Mouse (Mus musculus): ENCODE measurements around the gene Il10rb.
A peak's percentile ranks its signal among the peaks of the same experiment; 100 is the strongest.

Il10rb gene

DNA sequence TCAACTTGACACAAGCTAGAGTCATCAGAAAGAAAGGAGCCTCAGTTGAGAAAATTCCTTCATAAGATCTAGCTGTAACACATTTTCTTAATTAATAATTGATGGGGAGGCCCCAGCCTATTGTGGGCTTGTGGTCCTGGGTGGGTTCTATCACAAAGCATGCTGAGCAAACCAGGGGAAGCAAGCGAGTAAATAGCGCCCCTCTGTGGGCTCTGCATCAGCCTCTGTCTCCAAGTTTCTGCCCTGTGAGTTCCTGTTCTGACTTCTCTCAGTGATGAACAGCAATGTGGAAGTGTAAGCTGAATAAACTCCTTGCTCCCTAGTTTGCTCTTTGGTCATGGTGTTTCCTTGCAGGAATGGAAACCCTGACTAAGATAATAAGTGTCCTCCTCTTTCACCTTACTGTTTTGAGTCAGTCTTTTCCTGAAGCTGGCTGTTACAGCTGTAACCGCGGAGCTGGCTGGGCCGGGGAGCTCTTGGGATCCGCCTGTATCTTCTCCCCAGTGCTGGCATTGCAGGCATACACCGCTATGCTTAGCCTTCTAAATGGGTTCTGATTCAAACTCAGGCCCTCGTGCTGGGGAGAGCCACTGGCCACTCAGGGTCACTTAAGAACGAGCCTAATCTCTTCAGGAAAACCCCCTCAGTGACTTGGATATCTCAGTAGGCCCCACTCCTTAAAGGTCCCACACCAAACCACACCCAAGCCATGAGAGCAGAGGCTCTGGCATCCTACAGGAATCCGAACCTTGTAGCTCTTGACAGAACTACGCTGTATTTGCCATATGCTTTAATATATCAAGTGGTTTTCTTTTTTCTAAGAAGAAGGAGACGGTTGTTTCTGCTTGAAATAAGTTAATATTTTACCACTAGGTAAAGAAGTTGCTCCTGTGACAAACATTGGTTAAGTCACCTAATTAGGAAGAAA is 44.4 kb downstream of the Il10rb start:
- peak; percentile 49 for DNase-seq (ENCODE audit: low read depth, low spot score)

DNA sequence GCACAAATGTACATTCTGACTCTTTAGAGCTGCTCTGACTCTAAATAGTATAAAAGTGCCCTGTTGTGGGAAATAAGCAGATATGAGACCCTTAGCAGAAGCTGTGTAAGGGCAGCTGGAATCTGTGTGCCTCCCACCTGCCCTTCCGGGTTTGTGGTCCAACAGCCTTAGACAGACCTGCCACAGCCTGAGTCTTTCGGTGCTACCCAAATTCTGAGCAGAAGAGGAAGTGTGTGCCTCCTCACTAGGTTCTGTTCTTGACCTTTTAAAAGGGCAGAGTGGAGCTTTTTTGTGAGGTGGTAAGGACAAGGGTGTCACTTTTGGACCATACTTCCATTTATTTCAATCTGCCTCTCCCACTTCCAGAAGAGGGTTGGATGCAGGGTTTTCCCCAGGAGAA is 46.0 kb downstream of the Il10rb start:
- DNase-seq (ENCODE audit: low read depth, low spot score): peak; percentile 86

DNA sequence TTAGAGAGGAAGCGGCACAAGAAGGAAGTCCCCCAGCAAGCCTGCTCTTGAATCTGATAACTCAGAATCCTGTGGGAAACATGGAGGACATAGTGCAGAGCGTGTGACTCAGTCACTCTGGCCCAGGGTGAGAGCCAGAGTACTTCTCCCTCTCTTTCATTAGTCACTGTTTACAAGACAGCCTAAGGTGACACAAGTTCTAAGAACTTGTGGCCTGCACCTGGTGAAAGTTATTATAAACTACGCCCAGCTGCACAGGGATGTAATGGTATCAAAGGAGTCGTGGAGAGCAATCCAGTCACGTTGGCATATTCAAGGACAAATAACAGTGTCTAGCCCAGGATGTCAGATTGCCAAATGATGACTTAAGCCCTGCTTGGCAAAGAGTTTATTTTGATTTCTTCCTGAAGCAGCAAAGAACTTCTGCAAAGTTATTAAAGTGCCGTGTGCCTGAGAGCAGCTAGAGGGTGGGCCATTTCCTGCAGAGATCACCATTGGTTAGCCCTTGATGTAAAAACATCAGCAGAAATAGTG is 46.5 kb downstream of the Il10rb start:
- peak; percentile 77 for DNase-seq (ENCODE audit: low read depth, low spot score)

DNA sequence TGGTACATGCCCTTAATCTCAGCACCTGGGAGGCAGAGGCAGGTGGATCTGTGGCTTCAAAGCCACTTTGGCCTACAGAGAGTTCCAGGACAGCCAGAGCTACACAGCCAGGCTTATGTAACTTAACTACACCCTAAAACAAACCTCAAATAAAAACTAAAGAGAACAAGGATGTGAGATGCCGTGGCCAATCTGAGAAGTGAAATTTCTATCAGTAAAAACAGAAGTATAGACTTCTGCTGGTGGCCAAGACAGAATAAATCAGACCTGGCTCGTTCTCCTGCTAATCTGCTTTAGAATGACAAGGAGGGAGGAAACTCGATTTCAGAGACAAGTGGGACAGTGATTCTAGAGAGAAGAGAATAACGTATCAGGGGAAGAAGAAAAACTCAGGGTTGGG is 49.9 kb downstream of the Il10rb start:
- DNase-seq (ENCODE audit: low read depth, low spot score): peak; percentile 76

DNA sequence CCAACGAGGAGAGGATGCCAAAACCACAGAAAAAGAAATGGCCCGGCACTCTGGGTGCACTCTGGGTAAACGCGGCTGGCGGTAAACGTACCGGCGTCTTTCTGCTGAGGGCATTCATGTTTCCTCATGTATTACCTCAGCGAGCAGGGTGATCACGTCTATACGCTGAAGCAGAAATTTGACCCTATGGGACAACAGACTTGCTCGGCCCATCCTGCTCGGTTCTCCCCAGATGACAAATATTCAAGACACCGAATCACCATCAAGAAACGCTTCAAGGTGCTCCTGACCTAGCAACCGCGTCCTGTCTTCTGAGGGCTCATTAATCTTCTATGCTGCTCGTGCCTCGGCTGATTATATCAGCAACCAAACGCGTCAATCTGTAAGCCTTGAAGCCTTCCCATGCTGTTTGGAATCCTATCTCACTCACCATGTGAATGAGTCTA is 52.4 kb downstream of the Il10rb start:
- no peak for DNase-seq (ENCODE audit: low read depth, low spot score)

DNA sequence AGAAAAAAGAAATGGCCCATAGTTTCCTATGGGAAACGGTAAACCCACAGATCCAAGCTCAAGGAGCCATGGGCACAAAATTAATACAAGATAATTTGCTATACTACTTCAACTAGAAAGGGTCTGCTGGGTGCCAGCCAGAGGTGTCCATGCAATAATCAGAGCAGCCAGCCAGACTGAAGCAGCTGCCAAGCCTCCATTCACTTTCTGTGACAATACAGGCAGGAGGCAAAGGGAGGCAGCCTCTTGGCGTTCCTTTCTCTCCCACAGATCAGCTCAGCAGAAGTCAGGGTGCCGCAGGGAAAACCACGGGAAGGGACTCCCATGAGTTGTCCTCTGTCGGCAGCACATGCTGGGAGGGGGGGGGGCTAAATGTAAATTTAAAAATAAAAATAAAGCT is 53.0 kb downstream of the Il10rb start:
- DNase-seq (ENCODE audit: low read depth, low spot score): no peak

DNA sequence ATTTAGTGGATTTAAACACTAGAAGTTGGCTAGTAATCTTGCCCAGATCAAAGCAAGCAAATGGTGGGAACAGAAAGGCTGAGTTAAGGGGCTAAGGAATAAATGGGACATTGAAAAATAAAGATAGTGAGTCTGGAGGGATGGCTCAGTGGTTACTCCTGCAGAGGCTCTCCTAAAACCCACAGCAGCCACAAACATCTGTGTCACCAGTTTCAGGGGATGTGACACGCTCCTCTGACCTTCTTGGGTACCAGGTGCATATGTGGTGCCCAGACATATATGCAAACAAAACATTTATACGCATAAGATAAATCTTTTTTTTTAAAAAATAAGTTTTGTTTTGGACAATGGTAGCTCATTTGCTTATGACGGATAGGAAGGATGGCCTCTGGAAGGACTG is 53.4 kb downstream of the Il10rb start:
- DNase-seq (ENCODE audit: low read depth, low spot score): peak; percentile 56

DNA sequence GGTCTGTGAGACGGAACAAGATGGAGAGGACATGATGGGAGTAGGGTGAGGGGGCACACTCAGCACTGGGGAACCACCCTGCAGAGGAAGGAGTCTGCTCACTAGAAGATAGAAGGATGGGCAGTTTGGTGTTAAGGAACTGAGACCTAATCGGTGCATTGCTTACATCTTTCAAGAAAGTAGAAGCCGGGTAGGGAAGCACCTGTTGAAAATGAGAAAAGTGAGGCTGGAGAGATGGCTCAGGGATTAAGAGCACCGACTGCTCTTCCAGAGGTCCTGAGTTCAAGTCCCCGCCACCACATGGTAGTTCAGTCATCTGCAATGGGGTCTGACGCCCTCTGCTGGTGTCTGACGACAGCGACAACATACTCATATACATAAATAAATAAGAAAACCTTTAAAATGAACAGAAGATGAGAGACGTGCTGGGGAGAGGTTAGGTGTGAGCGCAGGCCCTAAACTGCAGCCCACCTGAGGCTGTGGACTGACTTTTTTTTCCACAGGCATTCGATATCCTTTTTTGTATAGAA is 53.9 kb downstream of the Il10rb start:
- DNase-seq (ENCODE audit: low read depth, low spot score): peak; percentile 82

DNA sequence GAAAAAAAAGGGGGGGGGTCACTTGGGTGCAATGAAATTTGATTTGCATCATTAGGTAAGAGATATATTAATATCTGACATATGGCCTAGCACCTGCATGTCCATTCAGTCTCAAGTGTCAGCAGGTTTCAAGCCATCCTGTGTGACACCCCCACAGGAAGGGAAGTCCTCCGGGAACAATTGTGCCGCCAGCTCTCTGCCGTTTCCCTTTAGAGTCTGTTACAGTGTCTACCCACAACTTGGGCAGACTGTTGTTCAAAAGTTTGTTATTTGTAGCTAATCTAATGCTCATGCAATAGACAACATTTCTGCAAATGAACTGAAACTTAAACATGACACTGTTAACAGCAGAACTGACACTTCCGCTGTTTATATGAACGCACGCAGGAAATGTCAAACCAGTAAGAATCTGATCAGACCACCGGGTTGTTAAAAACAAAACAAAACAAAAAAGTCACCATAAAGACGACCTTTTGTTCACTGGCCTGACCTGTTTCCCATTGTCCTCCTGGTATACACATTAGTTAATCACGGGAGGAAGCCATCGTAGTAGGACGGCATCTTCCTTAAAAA is 55.2 kb downstream of the Il10rb start:
- DNase-seq (ENCODE audit: low read depth, low spot score): peak; percentile 81

DNA sequence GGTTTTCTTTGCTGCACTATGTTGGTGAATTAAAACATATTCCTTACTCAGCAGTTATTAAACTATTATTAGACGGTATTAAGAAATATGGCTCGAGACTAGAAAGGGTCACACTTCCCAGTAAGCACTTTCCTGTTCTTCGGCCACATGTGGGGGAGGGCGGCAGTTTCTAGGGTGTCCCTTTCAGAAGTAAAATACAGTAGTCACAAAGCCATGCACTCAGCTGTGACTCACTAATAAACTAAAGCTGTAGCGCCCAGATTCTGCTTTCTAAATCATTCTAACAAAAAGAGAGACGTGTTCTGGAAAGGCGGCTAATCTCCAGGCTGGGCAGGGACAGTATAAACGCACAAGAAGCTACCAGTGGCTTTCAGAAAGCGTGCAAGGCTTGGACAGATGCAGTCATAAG is 55.8 kb downstream of the Il10rb start:
- DNase-seq (ENCODE audit: low read depth, low spot score): peak; percentile 54

DNA sequence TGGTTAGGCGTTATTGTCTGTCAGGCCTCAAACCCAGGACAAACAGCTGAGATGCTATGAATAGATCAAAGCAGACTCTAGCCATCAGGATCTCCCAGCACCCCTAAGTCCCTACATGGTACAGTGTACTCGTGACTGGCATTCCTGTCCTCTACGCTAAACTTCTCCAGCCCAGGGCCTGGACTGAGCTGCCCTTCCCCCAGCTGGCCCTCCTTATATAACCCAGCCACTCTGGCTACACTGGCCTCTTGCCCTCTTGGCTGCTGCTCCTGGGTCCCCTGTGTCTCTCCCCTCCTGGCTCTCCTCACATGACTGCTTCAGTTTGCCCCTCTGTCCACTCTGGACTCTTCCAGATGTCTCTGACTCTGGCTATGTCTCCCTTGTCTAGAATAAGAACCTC is 56.7 kb downstream of the Il10rb start:
- peak; percentile 39 for DNase-seq (ENCODE audit: low read depth, low spot score)

DNA sequence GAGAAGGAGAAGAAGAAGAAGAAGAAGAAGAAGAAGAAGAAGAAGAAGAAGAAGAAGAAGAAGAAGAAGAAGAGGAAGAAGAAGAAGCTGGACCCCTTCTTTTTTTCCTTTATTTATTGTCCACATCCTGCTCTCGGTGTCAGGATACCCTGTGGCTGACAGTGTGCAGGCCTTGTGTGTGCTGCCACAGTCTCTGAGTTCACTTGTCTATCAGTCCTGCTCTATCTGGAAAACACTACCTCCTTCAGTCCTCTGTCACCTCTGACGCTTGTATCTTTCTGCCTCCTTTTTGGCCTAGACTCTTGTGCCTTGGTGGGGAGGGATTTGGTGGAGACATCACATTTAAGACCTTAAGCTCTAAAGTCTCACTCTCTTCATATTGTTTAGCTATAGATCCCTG is 57.4 kb downstream of the Il10rb start:
- DNase-seq (ENCODE audit: low read depth, low spot score): peak; percentile 39

DNA sequence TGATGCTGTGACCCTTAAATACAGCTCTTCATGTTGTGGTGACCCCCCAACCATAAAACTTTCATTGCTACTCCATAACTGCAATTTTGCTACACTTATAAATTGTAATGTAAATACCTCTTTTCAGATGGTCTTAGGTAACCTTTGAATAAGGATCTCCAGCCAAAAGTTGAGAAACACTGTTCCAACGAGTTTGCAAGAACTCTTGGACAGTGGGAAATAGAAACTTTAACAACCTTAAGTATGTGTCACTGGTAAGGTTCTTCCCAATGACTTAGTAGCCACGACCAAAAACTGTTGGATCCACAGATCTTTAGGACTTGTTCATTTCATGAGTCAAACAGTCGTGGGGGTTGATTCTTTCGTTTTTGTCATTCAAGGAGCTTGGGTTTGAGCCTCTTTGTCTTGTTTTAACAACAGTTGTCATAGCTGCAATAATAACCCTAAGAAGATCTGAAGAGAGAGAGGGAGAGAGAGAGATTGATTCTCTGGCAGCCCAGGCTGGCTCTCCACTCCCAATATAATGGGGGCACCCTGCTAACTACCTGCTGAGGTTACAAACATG is 58.0 kb downstream of the Il10rb start:
- no peak for DNase-seq (ENCODE audit: low read depth, low spot score)

DNA sequence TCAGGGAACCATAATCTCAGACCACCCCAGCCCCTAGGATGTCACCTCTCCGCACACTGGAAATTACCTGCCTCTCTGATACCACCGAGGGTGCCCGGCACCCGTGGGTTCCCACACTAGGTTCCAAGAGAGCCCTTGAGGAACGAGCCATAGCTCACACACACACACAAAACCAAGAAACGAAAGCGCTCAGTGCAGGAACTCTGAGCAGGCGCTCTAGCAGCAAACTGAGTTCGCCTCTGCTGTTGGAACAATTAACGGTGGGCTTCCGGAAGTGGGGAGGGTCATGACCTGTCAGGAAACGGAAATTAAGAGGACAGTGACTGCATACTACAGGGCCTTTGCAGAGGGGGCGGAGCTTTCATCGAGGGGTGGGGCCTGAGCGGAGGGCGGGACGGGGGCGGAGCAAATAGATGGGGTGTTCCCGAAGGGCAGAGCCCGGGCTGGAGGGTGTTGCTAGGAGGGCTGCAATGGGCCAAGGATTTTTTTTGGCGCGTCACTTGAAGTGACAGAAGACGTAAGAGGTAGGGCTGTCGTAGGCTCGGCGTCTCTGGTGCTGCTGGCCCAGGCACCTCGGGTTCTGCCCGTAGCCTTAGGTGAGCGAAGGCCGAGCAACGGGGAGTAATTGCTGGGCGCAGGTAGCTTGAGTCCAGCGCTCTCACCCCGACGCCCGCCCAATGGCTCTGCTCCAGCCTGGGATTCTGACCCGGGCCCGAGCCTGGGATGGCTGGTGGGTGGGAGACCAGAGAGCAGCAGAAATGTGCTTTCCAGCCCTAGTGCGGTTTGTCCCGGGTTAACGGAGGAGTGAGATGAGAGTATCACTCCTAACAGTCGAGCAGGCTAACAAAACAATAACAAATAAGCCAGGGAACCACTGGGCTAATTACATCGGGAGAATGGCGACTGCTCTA is 58.9 kb downstream of the Il10rb start:
- peak; percentile 98 for DNase-seq (ENCODE audit: low read depth, low spot score)

DNA sequence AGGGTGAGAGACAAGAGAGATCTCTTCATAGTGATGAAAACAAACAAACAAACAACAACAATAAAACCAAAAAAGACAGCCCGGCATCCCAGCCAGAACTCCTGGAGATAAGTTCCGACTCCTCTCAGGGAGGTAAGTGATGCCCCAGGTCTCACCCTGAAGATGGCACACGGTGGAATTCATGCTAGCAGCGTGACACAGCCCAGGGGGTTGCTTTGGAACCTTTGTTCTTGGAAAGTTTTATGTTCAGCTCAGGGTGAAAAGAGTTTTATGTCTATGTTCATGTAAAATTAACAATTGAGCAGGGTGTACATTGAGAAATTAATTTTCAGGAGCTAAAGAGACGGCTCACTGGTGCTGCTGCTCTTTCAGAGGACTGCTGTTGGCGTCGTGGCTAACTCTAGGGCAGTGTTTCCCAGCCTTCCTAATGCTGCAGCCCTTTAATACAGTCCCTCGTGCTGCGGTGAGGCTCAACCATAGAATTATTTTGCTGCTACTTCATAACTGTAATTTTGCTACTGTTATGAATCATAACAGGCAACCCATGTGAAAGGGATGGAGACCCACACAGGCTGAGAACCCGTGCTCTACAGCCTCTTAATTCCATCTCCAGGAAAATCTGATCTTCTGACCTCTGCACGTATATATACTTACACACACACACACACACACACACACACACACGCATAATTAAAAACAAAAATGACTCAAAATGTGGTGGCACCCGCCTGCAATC is 59.7 kb downstream of the Il10rb start:
- DNase-seq (ENCODE audit: low read depth, low spot score): no peak

DNA sequence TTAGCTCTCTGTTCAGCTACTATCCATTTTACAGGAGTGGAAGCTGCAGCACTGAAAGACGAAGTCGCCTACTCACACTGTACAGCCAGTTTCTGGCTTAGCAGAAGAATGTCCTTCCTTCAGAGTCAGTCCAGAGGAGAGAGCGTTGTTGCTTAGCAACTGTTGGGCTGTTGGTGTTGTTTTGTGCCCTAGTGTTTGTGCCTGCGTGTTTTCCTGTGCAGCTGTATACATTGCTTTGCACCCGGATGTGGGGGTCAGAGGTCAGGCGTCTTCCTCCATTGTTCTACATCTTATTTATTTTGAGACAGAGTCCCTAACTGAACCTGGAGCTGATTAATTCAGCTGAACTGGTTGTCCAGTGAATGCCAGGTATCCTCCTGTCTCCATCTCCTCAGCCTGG is 60.6 kb downstream of the Il10rb start:
- no peak for DNase-seq (ENCODE audit: low read depth, low spot score)

DNA sequence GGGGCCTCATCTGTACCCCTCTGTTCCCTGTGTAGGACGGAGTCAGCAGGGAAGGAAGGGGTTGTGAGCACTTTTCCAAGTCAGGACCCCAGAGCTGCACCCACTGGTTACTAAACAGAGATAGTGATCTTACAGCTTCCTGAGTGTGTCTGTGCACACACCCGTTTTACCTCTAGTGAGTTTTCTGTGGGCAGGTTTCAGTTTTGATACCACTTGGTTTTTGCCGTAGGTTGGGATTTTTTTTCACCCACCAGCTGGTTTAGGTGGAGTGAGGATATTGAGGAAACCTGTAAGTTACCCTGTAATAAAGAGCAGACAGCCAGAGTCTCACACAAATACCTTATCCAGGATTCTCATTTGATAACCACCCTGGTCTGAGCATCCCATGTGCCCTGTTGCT is 64.5 kb downstream of the Il10rb start:
- no peak for DNase-seq (ENCODE audit: low read depth, low spot score)

DNA sequence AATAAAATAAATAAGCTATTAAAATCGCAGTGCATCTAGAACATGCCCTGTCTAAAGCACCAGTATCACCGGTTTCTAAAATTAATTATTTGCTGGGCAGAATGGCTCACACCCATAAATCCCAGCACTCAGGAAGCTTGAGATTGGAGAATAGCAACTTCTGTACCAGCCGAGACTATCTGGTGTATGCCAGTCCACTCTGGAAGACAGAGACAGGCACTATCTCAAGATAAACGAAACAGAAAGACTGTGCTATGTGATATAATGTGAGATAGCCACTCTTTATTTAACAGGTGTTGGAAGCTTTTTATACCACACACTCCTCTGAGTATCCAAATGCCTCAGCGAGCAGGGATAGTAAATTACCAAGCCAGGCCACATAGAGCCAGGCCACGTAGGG is 65.5 kb downstream of the Il10rb start:
- no peak for DNase-seq (ENCODE audit: low read depth, low spot score)
